Comparison of ENCODE assay signal across 17 mouse cellular contexts in the genomic region with DNA sequence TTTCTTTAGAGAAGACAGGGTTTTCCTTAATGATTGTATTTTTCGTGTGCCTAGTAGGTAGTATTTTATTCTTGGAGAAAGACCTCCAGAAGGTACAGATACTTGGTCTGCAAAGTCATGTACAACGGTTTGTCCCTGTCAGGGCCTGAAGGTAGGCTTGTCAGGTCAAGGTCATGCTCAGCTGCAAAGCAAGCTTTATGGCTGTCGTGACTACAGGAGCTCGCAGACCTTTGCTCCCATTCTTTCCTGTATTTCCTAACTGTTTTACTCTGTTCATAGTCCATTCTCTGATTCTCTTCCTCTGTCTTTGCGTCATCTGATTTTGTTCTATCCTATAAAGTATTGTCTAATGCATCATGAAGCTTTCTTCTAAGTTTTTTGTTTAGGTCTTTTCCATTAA. TPM values are rescaled to one million over a fixed set of nuclear protein-coding genes. Genes with fewer than 3 reads are reported as not detected.
DNase-seq lines count a peak whose midpoint lies in the region; ATAC-seq and TF ChIP-seq lines count a peak whose summit lies in the region.
"Had no signal": no experiment of that assay in that cellular context is flagged by ENCODE, and none has a peak within 500 bp of the region (broad histone marks: within the 10 kb centered on the region; RNA-seq: fewer than 3 reads in every experiment).

No protein-coding gene starts in this region.

- TF ChIP-seq EP300 in liver, postnatal 0 days (IDR thresholded peaks at IDR 0.05; ENCODE audit: low read depth) = 0 out of 2 replicates have a peak, but pooled peaks have one; percentile 20

- ATAC-seq in kidney, embryonic 16.5 days (ENCODE audit: low FRiP score, low TSS enrichment) = no peak
- ATAC-seq in intestine, postnatal 0 days = peak; percentile 88
- peak; percentile 97 for ATAC-seq in liver, postnatal 0 days
- ATAC-seq: inflammation-experienced regulatory T-cells, adult 6 months had no signal

- peaks cover 23% of the 10 kb centered on the region; the same call in 1 of the 2 replicates for H3K36me3 ChIP-seq in kidney, embryonic 16.5 days (ENCODE audit: insufficient read depth, low read length)
- peaks cover 9% of the 10 kb centered on the region; the same call in 1 of the 2 replicates for H3K36me3 ChIP-seq in intestine, postnatal 0 days (ENCODE audit: control insufficient read depth, insufficient read depth)
- H3K36me3 ChIP-seq in liver, postnatal 0 days (replicated peaks; ENCODE audit: insufficient read depth, low read length) = peaks cover 23% of the 10 kb centered on the region

- no peak overlapping the region for H3K4me2 ChIP-seq in kidney, embryonic 16.5 days (replicated peaks; ENCODE audit: low read depth, low read length)
- no peak overlapping the region for H3K4me2 ChIP-seq in intestine, postnatal 0 days (replicated peaks; ENCODE audit: low read depth)
- no peak overlapping the region for H3K4me2 ChIP-seq in liver, postnatal 0 days (ENCODE audit: low read depth, low read length)
- H3K4me2 ChIP-seq: embryonic facial prominence, embryonic 15.5 days; limb, embryonic 15.5 days had no signal

- H3K27ac ChIP-seq in kidney, embryonic 16.5 days (ENCODE audit: low read length) = no peak overlapping the region
- H3K27ac ChIP-seq in intestine, postnatal 0 days (ENCODE audit: low read depth, low read length) = no peak overlapping the region
- peak overlapping the region; percentile 56; the same call in 1 of the 2 replicates for H3K27ac ChIP-seq in liver, postnatal 0 days (ENCODE audit: low read depth)
- H3K27ac ChIP-seq: embryonic facial prominence, embryonic 15.5 days; heart, embryonic 10.5 days; limb, embryonic 15.5 days had no signal

- peak; percentile 56 for DNase-seq in adrenal gland, postnatal 14 days
- DNase-seq in adrenal gland, postnatal 4 days (ENCODE audit: low spot score in 2 of 2) = no peak
- DNase-seq in kidney, postnatal 25 days = peak; percentile 16 to 60
- DNase-seq in liver, postnatal 0 days = no peak
- no peak for DNase-seq in heart, adult 11 months
- DNase-seq: cerebellum, adult 2 months; cerebellum, postnatal 36 days; lung, postnatal 10 days; right cerebral cortex, postnatal 14 days; spleen, adult 18-20 months; thymus, postnatal 36 days had no signal

- H3K9me3 ChIP-seq in kidney, embryonic 16.5 days (ENCODE audit: low read length) = no peaks in the 10 kb centered on the region
- no peaks in the 10 kb centered on the region for H3K9me3 ChIP-seq in intestine, postnatal 0 days (ENCODE audit: control insufficient read depth)
- no peaks in the 10 kb centered on the region for H3K9me3 ChIP-seq in liver, postnatal 0 days (ENCODE audit: low read length)
- H3K9me3 ChIP-seq: embryonic facial prominence, embryonic 15.5 days; heart, embryonic 10.5 days; limb, embryonic 15.5 days had no signal

- 72% methylated on average over 5 of the region's 5 CpGs for WGBS in kidney, embryonic 16.5 days
- 50% methylated on average over 5 of the region's 5 CpGs for WGBS in intestine, postnatal 0 days
- WGBS in liver, postnatal 0 days (ENCODE audit: insufficient replicate concordance) = 67% methylated on average over 5 of the region's 5 CpGs

- H3K4me1 ChIP-seq in kidney, embryonic 16.5 days (ENCODE audit: insufficient read depth, low read length) = no peaks in the 10 kb centered on the region
- no peaks in the 10 kb centered on the region for H3K4me1 ChIP-seq in intestine, postnatal 0 days (replicated peaks; ENCODE audit: control insufficient read depth, insufficient read depth, low read length)
- no peaks in the 10 kb centered on the region for H3K4me1 ChIP-seq in liver, postnatal 0 days (ENCODE audit: insufficient read depth)
- H3K4me1 ChIP-seq: embryonic facial prominence, embryonic 15.5 days; heart, embryonic 10.5 days; limb, embryonic 15.5 days had no signal

- H3K9ac ChIP-seq in kidney, embryonic 16.5 days (replicated peaks; ENCODE audit: low read length) = no peak overlapping the region
- H3K9ac ChIP-seq in intestine, postnatal 0 days (ENCODE audit: low read depth, low read length) = no peak overlapping the region
- no peak overlapping the region for H3K9ac ChIP-seq in liver, postnatal 0 days (replicated peaks)
- H3K9ac ChIP-seq: embryonic facial prominence, embryonic 15.5 days; limb, embryonic 15.5 days had no signal

- no peak for TF ChIP-seq CTCF in intestine, postnatal 0 days (IDR thresholded peaks at IDR 0.05; ENCODE audit: low read depth)
- TF ChIP-seq CTCF in liver, postnatal 0 days (IDR thresholded peaks at IDR 0.05; ENCODE audit: low read depth) = no peak

- no peak overlapping the region for H3K4me3 ChIP-seq in kidney, embryonic 16.5 days (ENCODE audit: low read length)
- no peak overlapping the region for H3K4me3 ChIP-seq in intestine, postnatal 0 days (ENCODE audit: low read depth, low read length)
- no peak overlapping the region for H3K4me3 ChIP-seq in liver, postnatal 0 days (ENCODE audit: low read depth, low read length)
- H3K4me3 ChIP-seq: embryonic facial prominence, embryonic 15.5 days; heart, embryonic 10.5 days; limb, embryonic 15.5 days had no signal

- no peaks in the 10 kb centered on the region for H3K27me3 ChIP-seq in kidney, embryonic 16.5 days (ENCODE audit: insufficient read depth, low read length)
- no peaks in the 10 kb centered on the region for H3K27me3 ChIP-seq in intestine, postnatal 0 days (replicated peaks; ENCODE audit: control insufficient read depth, insufficient read depth, low read length)
- no peaks in the 10 kb centered on the region for H3K27me3 ChIP-seq in liver, postnatal 0 days (ENCODE audit: insufficient read depth, low read length)
- H3K27me3 ChIP-seq: embryonic facial prominence, embryonic 15.5 days; limb, embryonic 15.5 days had no signal

RNA-seq across cellular contexts. Expression of a gene that starts 49.3 kb away (rescaled TPM):
- total RNA-seq in adrenal gland, postnatal 14 days (2021) = 107 and 112 TPM in 2 replicates
- total RNA-seq in adrenal gland, postnatal 4 days (2021) = 10 to 100 TPM; 84.9 to 85.8 TPM
- polyA plus RNA-seq in kidney, embryonic 16.5 days (2015; fragmentation: Nextera tagmentation; extraction: Ambion mirVana) = 158 and 173 TPM in 2 replicates
- 102 and 111 TPM in 2 replicates for polyA plus RNA-seq in intestine, postnatal 0 days (2015; fragmentation: Nextera tagmentation; extraction: Ambion mirVana)
- polyA plus RNA-seq in liver, postnatal 0 days (2015; fragmentation: Nextera tagmentation; extraction: Ambion mirVana) = 73.2 and 74.6 TPM in 2 replicates

RNA-seq across cellular contexts. Expression of a gene that starts 49.3 kb away (rescaled TPM):
- 133 and 149 TPM in 2 replicates for total RNA-seq in adrenal gland, postnatal 14 days (2021)
- total RNA-seq in adrenal gland, postnatal 4 days (2021) = 100 to 1,000 TPM; 115 to 117 TPM
- 101 and 106 TPM in 2 replicates for polyA plus RNA-seq in kidney, embryonic 16.5 days (2015; fragmentation: Nextera tagmentation; extraction: Ambion mirVana)
- 250 and 257 TPM in 2 replicates for polyA plus RNA-seq in intestine, postnatal 0 days (2015; fragmentation: Nextera tagmentation; extraction: Ambion mirVana)
- 87.0 and 91.0 TPM in 2 replicates for polyA plus RNA-seq in liver, postnatal 0 days (2015; fragmentation: Nextera tagmentation; extraction: Ambion mirVana)

Comparison
In these comparisons a context has a peak if more than half of its experiments do, and no peak if none do; other contexts are left out.
1. DNase-seq: peak in adrenal gland, postnatal 14 days (single experiment) and kidney, postnatal 25 days (2 of 2); none in adrenal gland, postnatal 4 days (0 of 2), liver, postnatal 0 days (single experiment) and heart, adult 11 months (single experiment).